Mouse (Mus musculus): Measurements from ENCODE around the gene Arhgap5. TPM values are rescaled to one million over a fixed set of nuclear protein-coding genes. Genes with fewer than 3 reads are reported as not detected.

Arhgap5 gene
- polyA plus RNA-seq, 1 experiment from 2014 or later = 10.6 TPM

DNA sequence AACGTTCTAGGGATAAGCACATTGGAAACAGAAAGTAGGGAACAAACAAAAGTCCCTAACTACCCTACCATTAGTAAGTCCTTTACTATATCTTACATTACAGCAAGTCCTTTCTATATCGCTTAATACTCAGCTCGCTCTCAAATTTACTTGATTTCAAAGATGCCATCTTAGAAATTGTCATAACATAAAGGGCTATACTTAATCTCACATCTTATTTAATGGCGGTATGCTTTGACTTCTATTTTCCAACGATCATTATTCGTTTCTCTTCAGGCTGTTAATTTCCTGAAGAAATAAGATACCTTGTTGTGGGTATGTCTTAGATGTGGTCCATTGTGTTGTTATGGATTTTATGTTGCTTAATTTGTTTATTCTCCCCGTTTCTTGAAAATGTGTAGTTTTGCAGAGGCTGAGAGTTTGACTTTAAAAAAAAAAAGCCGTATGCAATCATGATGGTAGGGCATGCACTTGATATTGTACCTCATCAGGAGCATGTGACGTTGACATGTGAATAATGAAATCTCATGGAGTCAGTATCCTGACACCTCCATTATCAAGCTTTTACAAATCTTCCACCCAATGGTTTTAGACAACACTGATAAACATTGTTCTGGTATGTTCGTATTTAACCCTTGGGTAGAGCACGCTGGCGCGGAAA lies 101.3 kb downstream of the Arhgap5 start:
- Histone ChIP-seq H3K27ac (ENCODE audit: low read length) (peak overlapping the region; percentile 74), H3K4me2 (ENCODE audit: low read depth, low read length) (peak overlapping the region; percentile 85), H3K9me3 (replicated peaks; ENCODE audit: control insufficient read depth, low read length) (no peaks in the 10 kb centered on the region), H3K4me3 (ENCODE audit: low read depth, low read length) (peak overlapping the region; percentile 82), H3K4me1 (ENCODE audit: control insufficient read depth, low read depth, low read length) (peaks cover 8% of the 10 kb centered on the region), H3K27me3 (ENCODE audit: control insufficient read depth, insufficient read depth, low read depth, low read length) (no peaks in the 10 kb centered on the region), H3K9ac (ENCODE audit: low read depth, low read length) (peak overlapping the region; percentile 71), H3K36me3 (ENCODE audit: control insufficient read depth, insufficient read depth) (no peaks in the 10 kb centered on the region)
- ATAC-seq (ENCODE audit: low read depth) = no peak
- 44% methylated on average over 13 of the region's 13 CpGs for WGBS (ENCODE audit: insufficient replicate concordance)

DNA sequence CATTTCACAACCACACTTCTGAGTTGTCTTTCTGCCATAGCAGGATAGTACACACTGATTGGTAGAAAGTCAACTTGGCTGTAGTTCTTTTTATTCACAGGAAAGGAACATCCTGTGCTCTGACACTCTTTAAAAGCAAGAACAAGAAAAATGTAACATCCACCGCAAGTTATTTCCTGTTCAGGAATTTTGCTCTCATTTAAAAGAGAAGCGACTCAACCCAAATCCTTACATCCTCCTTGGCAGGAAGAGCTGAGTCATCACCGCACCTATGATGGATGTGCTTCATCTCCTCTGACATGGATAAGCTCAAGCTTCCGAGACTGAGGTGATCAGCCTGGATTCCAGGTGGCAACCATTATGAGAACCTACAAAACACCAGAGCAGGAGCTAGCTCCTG lies 103.6 kb downstream of the Arhgap5 start:
- no peak overlapping the region for H3K4me2 ChIP-seq (ENCODE audit: low read depth, low read length)
- H3K4me3 ChIP-seq (ENCODE audit: low read depth, low read length) = no peak overlapping the region
- ATAC-seq (ENCODE audit: low read depth) = no peak
- no peaks in the 10 kb centered on the region for H3K36me3 ChIP-seq (ENCODE audit: control insufficient read depth, insufficient read depth)
- H3K4me1 ChIP-seq (ENCODE audit: control insufficient read depth, low read depth, low read length) = peaks cover 6% of the 10 kb centered on the region
- no peak overlapping the region for H3K9ac ChIP-seq (ENCODE audit: low read depth, low read length)
- 31% methylated on average over 4 of the region's 4 CpGs for WGBS (ENCODE audit: insufficient replicate concordance)
- H3K27ac ChIP-seq (ENCODE audit: low read length) = no peak overlapping the region
- no peaks in the 10 kb centered on the region for H3K9me3 ChIP-seq (replicated peaks; ENCODE audit: control insufficient read depth, low read length)
- no peaks in the 10 kb centered on the region for H3K27me3 ChIP-seq (ENCODE audit: control insufficient read depth, insufficient read depth, low read depth, low read length)

DNA sequence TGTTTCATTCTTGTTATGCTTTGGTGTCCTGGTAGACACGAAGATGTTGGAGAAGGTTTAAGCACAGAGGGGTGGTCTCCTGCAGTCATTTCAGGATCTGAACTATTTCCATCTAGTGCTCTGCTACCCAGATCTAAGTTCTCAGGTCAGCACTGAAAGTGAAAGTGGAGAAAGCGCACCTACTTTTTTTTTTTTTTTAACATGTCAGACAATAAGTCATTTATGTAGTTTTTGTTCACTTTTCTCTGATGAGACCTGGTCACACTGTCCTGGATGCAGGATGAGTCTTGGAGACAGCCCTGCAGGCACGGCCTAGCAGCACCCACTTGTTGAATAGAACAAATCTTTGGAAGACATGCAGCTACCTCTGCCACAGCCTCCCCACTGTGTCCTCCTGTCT lies 111.9 kb downstream of the Arhgap5 start:
- no peaks in the 10 kb centered on the region for H3K27me3 ChIP-seq (ENCODE audit: control insufficient read depth, insufficient read depth, low read depth, low read length)
- WGBS (ENCODE audit: insufficient replicate concordance) = 50% methylated on average over 3 of the region's 3 CpGs
- no peaks in the 10 kb centered on the region for H3K4me1 ChIP-seq (ENCODE audit: control insufficient read depth, low read depth, low read length)
- no peak for ATAC-seq (ENCODE audit: low read depth)
- no peaks in the 10 kb centered on the region for H3K36me3 ChIP-seq (ENCODE audit: control insufficient read depth, insufficient read depth)
- H3K4me3 ChIP-seq (ENCODE audit: low read depth, low read length) = no peak overlapping the region
- no peak overlapping the region for H3K4me2 ChIP-seq (ENCODE audit: low read depth, low read length)
- H3K9me3 ChIP-seq (replicated peaks; ENCODE audit: control insufficient read depth, low read length) = no peaks in the 10 kb centered on the region
- no peak overlapping the region for H3K27ac ChIP-seq (ENCODE audit: low read length)
- H3K9ac ChIP-seq (ENCODE audit: low read depth, low read length) = no peak overlapping the region

DNA sequence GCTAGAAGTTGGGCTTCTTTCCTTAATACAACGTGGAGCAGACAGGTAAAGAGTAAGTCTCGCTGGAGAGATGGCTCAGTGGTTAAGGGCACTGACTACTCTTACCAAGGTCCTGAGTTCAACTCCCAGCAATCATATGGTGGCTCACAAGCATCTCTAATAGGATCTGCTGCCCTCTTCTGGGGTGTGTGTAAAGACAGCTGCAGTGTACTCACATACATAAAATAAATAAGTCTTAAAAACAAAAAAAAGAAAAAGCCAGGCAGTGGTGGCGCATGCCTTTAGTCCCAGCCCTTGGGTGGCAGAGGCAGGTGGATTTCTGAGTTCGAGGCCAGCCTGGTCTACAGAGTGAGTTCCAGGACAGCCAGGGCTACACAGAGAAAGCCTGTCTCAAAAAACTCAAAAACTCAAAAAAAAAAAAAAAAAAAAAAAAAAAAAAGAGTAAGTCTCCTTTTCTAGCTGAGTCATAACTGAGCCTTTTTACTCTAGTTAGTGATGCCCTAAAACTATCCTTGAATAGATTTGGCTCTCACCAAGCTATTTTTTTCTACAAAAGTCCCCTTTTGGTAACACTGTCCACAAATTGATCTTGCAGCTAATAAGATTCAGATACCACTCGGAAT lies 114.8 kb downstream of the Arhgap5 start:
- Histone ChIP-seq H3K4me1 (ENCODE audit: control insufficient read depth, low read depth, low read length) (no peaks in the 10 kb centered on the region), H3K9me3 (replicated peaks; ENCODE audit: control insufficient read depth, low read length) (no peaks in the 10 kb centered on the region), H3K9ac (ENCODE audit: low read depth, low read length) (no peak overlapping the region), H3K4me2 (ENCODE audit: low read depth, low read length) (no peak overlapping the region), H3K27ac (ENCODE audit: low read length) (no peak overlapping the region), H3K27me3 (ENCODE audit: control insufficient read depth, insufficient read depth, low read depth, low read length) (no peaks in the 10 kb centered on the region), H3K36me3 (ENCODE audit: control insufficient read depth, insufficient read depth) (no peaks in the 10 kb centered on the region), H3K4me3 (ENCODE audit: low read depth, low read length) (no peak overlapping the region)
- ATAC-seq (ENCODE audit: low read depth) = no peak
- WGBS (ENCODE audit: insufficient replicate concordance) = 57% methylated on average over 5 of the region's 5 CpGs

DNA sequence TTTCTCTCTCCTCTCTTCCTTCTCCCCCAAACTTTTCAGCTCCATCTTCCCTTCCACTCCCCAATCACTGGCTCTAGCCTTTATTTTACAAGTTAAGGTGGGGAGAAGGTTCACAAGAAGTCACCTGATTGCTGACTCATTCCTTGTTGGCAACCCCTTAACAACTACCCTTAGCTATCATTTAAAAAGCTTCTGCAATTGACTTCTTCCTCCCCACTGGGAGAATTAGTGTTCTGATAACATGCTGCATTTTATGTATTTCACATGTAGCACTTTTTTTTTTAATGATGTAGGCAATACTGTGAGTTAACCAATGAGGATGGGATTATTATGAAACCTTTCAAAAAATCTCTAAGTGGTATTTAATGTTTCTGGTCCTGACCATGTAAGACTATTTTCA lies 115.9 kb downstream of the Arhgap5 start:
- Histone ChIP-seq H3K9ac (ENCODE audit: low read depth, low read length) (no peak overlapping the region), H3K4me2 (ENCODE audit: low read depth, low read length) (no peak overlapping the region), H3K4me1 (ENCODE audit: control insufficient read depth, low read depth, low read length) (no peaks in the 10 kb centered on the region), H3K36me3 (ENCODE audit: control insufficient read depth, insufficient read depth) (no peaks in the 10 kb centered on the region), H3K9me3 (replicated peaks; ENCODE audit: control insufficient read depth, low read length) (no peaks in the 10 kb centered on the region), H3K27me3 (ENCODE audit: control insufficient read depth, insufficient read depth, low read depth, low read length) (no peaks in the 10 kb centered on the region), H3K27ac (ENCODE audit: low read length) (no peak overlapping the region), H3K4me3 (ENCODE audit: low read depth, low read length) (no peak overlapping the region)
- ATAC-seq (ENCODE audit: low read depth) = no peak

Other genes with a start within 250 kb of the Arhgap5 start
- gene Akap6, start 195.4 kb downstream of the Arhgap5 start, polyA plus RNA-seq (2015; fragmentation: Nextera tagmentation; extraction: Ambion mirVana) = 0.02 and 0.04 TPM in 2 replicates